Mouse (Mus musculus): ENCODE measurements around the gene Arhgef6. TPM values are rescaled to one million over a fixed set of nuclear protein-coding genes. Genes with fewer than 3 reads are reported as not detected.
A peak's percentile ranks its signal among the peaks of the same experiment; 100 is the strongest.

The Arhgef6 gene
- 6.1 and 7.1 TPM in 2 replicates for polyA plus RNA-seq (2014; fragmentation: Nextera tagmentation; extraction: Ambion mirVana)

GRCm38 (mm10) chrX:57338371-57339211 is at the start of gene Arhgef6:
TSS of gene Arhgef6 (minus strand) at chrX:57338729.
- H3K4me2 ChIP-seq (ENCODE audit: low read length): no peak within 1 kb of the TSS
- ATAC-seq: no peak
- no peaks in the 10 kb centered on the region for H3K9me3 ChIP-seq (replicated peaks; ENCODE audit: control insufficient read depth, low read length)
- 74% methylated on average over 18 of the region's 18 CpGs for WGBS
- H3K36me3 ChIP-seq (ENCODE audit: control insufficient read depth, insufficient read depth, low read length): no peaks in the 10 kb centered on the region
- peak; percentile 24 for DNase-seq (ENCODE audit: low spot score)
- no peak within 1 kb of the TSS for H3K4me3 ChIP-seq (ENCODE audit: low read depth, low read length)
- no peak within 1 kb of the TSS for H3K27ac ChIP-seq (ENCODE audit: low read depth, low read length)
- H3K4me1 ChIP-seq (ENCODE audit: control insufficient read depth, insufficient read depth, low read length): no peaks in the 10 kb centered on the region
- no peaks in the 10 kb centered on the region for H3K27me3 ChIP-seq (replicated peaks; ENCODE audit: control insufficient read depth, insufficient read depth, low read length)
- H3K9ac ChIP-seq (ENCODE audit: low read length): no peak within 1 kb of the TSS

- H3K36me3 ChIP-seq (ENCODE audit: control insufficient read depth, insufficient read depth, low read length): peaks cover 77% of the 10 kb centered on the region
- no peaks in the 10 kb centered on the region for H3K27me3 ChIP-seq (replicated peaks; ENCODE audit: control insufficient read depth, insufficient read depth, low read length)
- no peaks in the 10 kb centered on the region for H3K9me3 ChIP-seq (replicated peaks; ENCODE audit: control insufficient read depth, low read length)
- no peak overlapping the region for H3K9ac ChIP-seq (ENCODE audit: low read length)
- DNase-seq (ENCODE audit: low spot score) (no peak), ATAC-seq (no peak)
- no peak overlapping the region for H3K4me3 ChIP-seq (ENCODE audit: low read depth, low read length)
- no peaks in the 10 kb centered on the region for H3K4me1 ChIP-seq (ENCODE audit: control insufficient read depth, insufficient read depth, low read length)
- H3K4me2 ChIP-seq (ENCODE audit: low read length): no peak overlapping the region
- WGBS: 64% methylated on average over 5 of the region's 5 CpGs
- H3K27ac ChIP-seq (ENCODE audit: low read depth, low read length): no peak overlapping the region
Observed at GRCm38 (mm10) chrX:57380915-57381314, 42.4 kb upstream of the Arhgef6 start.

GRCm38 (mm10) chrX:57378579-57378978 is 40.0 kb upstream of the Arhgef6 start:
- Histone ChIP-seq H3K4me2 (ENCODE audit: low read length) (no peak overlapping the region), H3K36me3 (ENCODE audit: control insufficient read depth, insufficient read depth, low read length) (peaks cover 53% of the 10 kb centered on the region), H3K4me1 (ENCODE audit: control insufficient read depth, insufficient read depth, low read length) (no peaks in the 10 kb centered on the region), H3K9me3 (replicated peaks; ENCODE audit: control insufficient read depth, low read length) (no peaks in the 10 kb centered on the region), H3K27me3 (replicated peaks; ENCODE audit: control insufficient read depth, insufficient read depth, low read length) (no peaks in the 10 kb centered on the region), H3K4me3 (ENCODE audit: low read depth, low read length) (no peak overlapping the region), H3K27ac (ENCODE audit: low read depth, low read length) (no peak overlapping the region), H3K9ac (ENCODE audit: low read length) (no peak overlapping the region)
- ATAC-seq (no peak), DNase-seq (ENCODE audit: low spot score) (no peak)
- 83% methylated on average over 3 of the region's 3 CpGs for WGBS

GRCm38 (mm10) chrX:57377096-57377495 is 38.6 kb upstream of the Arhgef6 start:
- no peaks in the 10 kb centered on the region for H3K4me1 ChIP-seq (ENCODE audit: control insufficient read depth, insufficient read depth, low read length)
- H3K4me2 ChIP-seq (ENCODE audit: low read length): no peak overlapping the region
- no peak overlapping the region for H3K9ac ChIP-seq (ENCODE audit: low read length)
- H3K4me3 ChIP-seq (ENCODE audit: low read depth, low read length): no peak overlapping the region
- no peaks in the 10 kb centered on the region for H3K9me3 ChIP-seq (replicated peaks; ENCODE audit: control insufficient read depth, low read length)
- ATAC-seq: no peak
- 73% methylated on average over 3 of the region's 3 CpGs for WGBS
- H3K27ac ChIP-seq (ENCODE audit: low read depth, low read length): no peak overlapping the region
- no peaks in the 10 kb centered on the region for H3K27me3 ChIP-seq (replicated peaks; ENCODE audit: control insufficient read depth, insufficient read depth, low read length)
- peaks cover 45% of the 10 kb centered on the region for H3K36me3 ChIP-seq (ENCODE audit: control insufficient read depth, insufficient read depth, low read length)
- no peak for DNase-seq (ENCODE audit: low spot score)

- no peak for DNase-seq (ENCODE audit: low spot score)
- 78% methylated on average over 2 of the region's 2 CpGs for WGBS
- no peaks in the 10 kb centered on the region for H3K27me3 ChIP-seq (replicated peaks; ENCODE audit: control insufficient read depth, insufficient read depth, low read length)
- H3K9ac ChIP-seq (ENCODE audit: low read length): no peak overlapping the region
- no peak overlapping the region for H3K27ac ChIP-seq (ENCODE audit: low read depth, low read length)
- H3K4me3 ChIP-seq (ENCODE audit: low read depth, low read length): no peak overlapping the region
- H3K4me2 ChIP-seq (ENCODE audit: low read length): no peak overlapping the region
- no peaks in the 10 kb centered on the region for H3K9me3 ChIP-seq (replicated peaks; ENCODE audit: control insufficient read depth, low read length)
- no peaks in the 10 kb centered on the region for H3K4me1 ChIP-seq (ENCODE audit: control insufficient read depth, insufficient read depth, low read length)
- H3K36me3 ChIP-seq (ENCODE audit: control insufficient read depth, insufficient read depth, low read length): peaks cover 25% of the 10 kb centered on the region
- no peak for ATAC-seq
Observed at GRCm38 (mm10) chrX:57374029-57374428, 35.5 kb upstream of the Arhgef6 start.

- WGBS: 86% methylated on average over 2 of the region's 2 CpGs
- Histone ChIP-seq H3K4me3 (ENCODE audit: low read depth, low read length) (no peak overlapping the region), H3K4me1 (ENCODE audit: control insufficient read depth, insufficient read depth, low read length) (no peaks in the 10 kb centered on the region), H3K36me3 (ENCODE audit: control insufficient read depth, insufficient read depth, low read length) (peaks cover 21% of the 10 kb centered on the region), H3K9ac (ENCODE audit: low read length) (no peak overlapping the region), H3K9me3 (replicated peaks; ENCODE audit: control insufficient read depth, low read length) (no peaks in the 10 kb centered on the region), H3K27ac (ENCODE audit: low read depth, low read length) (no peak overlapping the region), H3K27me3 (replicated peaks; ENCODE audit: control insufficient read depth, insufficient read depth, low read length) (no peaks in the 10 kb centered on the region), H3K4me2 (ENCODE audit: low read length) (no peak overlapping the region)
- DNase-seq (ENCODE audit: low spot score): no peak
- no peak for ATAC-seq
Observed at GRCm38 (mm10) chrX:57373543-57373942, 35.0 kb upstream of the Arhgef6 start.

GRCm38 (mm10) chrX:57372965-57373364 is 34.4 kb upstream of the Arhgef6 start:
- H3K27me3 ChIP-seq (replicated peaks; ENCODE audit: control insufficient read depth, insufficient read depth, low read length): no peaks in the 10 kb centered on the region
- DNase-seq (ENCODE audit: low spot score) (no peak), ATAC-seq (no peak)
- H3K9me3 ChIP-seq (replicated peaks; ENCODE audit: control insufficient read depth, low read length): no peaks in the 10 kb centered on the region
- H3K4me3 ChIP-seq (ENCODE audit: low read depth, low read length): no peak overlapping the region
- H3K27ac ChIP-seq (ENCODE audit: low read depth, low read length): no peak overlapping the region
- no peaks in the 10 kb centered on the region for H3K4me1 ChIP-seq (ENCODE audit: control insufficient read depth, insufficient read depth, low read length)
- no peak overlapping the region for H3K4me2 ChIP-seq (ENCODE audit: low read length)
- no peak overlapping the region for H3K9ac ChIP-seq (ENCODE audit: low read length)
- H3K36me3 ChIP-seq (ENCODE audit: control insufficient read depth, insufficient read depth, low read length): peaks cover 16% of the 10 kb centered on the region
- WGBS: 83% methylated on average over 4 of the region's 4 CpGs

- H3K36me3 ChIP-seq (ENCODE audit: control insufficient read depth, insufficient read depth, low read length): no peaks in the 10 kb centered on the region
- DNase-seq (ENCODE audit: low spot score) (no peak), ATAC-seq (no peak)
- no peaks in the 10 kb centered on the region for H3K9me3 ChIP-seq (replicated peaks; ENCODE audit: control insufficient read depth, low read length)
- H3K4me3 ChIP-seq (ENCODE audit: low read depth, low read length): no peak overlapping the region
- H3K4me1 ChIP-seq (ENCODE audit: control insufficient read depth, insufficient read depth, low read length): no peaks in the 10 kb centered on the region
- no peak overlapping the region for H3K27ac ChIP-seq (ENCODE audit: low read depth, low read length)
- no peak overlapping the region for H3K4me2 ChIP-seq (ENCODE audit: low read length)
- WGBS: 80% methylated on average over 2 of the region's 2 CpGs
- H3K27me3 ChIP-seq (replicated peaks; ENCODE audit: control insufficient read depth, insufficient read depth, low read length): no peaks in the 10 kb centered on the region
- H3K9ac ChIP-seq (ENCODE audit: low read length): no peak overlapping the region
Observed at GRCm38 (mm10) chrX:57364891-57365569, 26.5 kb upstream of the Arhgef6 start.

GRCm38 (mm10) chrX:57359316-57359715 is 20.8 kb upstream of the Arhgef6 start:
- Histone ChIP-seq H3K4me1 (ENCODE audit: control insufficient read depth, insufficient read depth, low read length) (no peaks in the 10 kb centered on the region), H3K4me3 (ENCODE audit: low read depth, low read length) (no peak overlapping the region), H3K9me3 (replicated peaks; ENCODE audit: control insufficient read depth, low read length) (no peaks in the 10 kb centered on the region), H3K36me3 (ENCODE audit: control insufficient read depth, insufficient read depth, low read length) (no peaks in the 10 kb centered on the region), H3K27me3 (replicated peaks; ENCODE audit: control insufficient read depth, insufficient read depth, low read length) (no peaks in the 10 kb centered on the region), H3K9ac (ENCODE audit: low read length) (no peak overlapping the region), H3K4me2 (ENCODE audit: low read length) (no peak overlapping the region), H3K27ac (ENCODE audit: low read depth, low read length) (no peak overlapping the region)
- WGBS: 52% methylated on average over 1 of the region's 1 CpGs
- no peak for ATAC-seq
- no peak for DNase-seq (ENCODE audit: low spot score)

Measured in forebrain, embryonic 14.5 days (tissue).